Mouse (Mus musculus) mouse trophoblast stem cell (cell line): ENCODE measurements around the gene Adprm.

Experiments used
- in situ Hi-C, 2 experiments: fragments of 300-500 bp; cut with MseI, MboI; formaldehyde crosslinking; loops; 2 replicates in 1 of 2; 3 replicates in 1 of 2; pipeline ENCODE4 v1.15.1; 2025

The Adprm gene

DNA sequence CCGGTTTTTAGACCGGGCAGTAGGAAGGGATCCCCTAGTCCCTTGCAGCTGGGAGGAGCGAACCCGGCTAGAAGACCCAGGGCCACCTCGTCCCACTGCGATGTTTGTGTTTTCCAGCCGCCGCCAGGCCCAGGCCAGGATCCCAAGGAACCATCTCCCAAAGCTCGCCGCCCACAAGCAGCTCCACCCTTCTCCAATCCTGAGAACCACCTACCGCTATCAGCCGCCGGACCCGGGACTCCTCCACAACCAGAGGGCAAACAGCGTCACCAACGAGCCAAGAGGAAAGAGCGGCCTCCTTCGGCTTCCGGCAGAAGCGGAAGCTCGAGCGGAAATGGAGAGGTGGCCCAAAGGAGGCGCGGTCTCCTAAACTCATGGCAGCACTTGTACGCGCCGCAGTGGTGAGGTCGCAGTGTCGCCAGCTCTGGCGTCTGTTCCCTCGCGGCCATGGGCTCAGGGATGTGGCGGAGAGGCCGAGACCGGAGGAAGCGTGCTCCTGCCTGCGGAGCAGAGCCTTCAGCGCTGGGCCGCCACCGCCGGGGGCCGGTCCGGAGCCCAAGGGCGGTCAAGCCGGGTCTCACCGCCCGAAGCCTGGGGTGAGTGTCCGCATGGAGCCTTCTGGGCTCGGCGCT lies at the start of gene Adprm, which contains the start of gene Sco1:
TSS of gene Adprm (minus strand) at position 274 of the 632 bp plus-strand sequence.
TSS of gene Sco1 (plus strand) at position 350 of the 632 bp plus-strand sequence.
- in situ Hi-C loops: no loop called here

- in situ Hi-C loops: loop anchor here in 1 of 2 experiments (25.0 kb wide), 1 partner anchor 536 kb away; no protein-coding TSS in a partner anchor
These were observed 49.3 kb upstream of the Adprm start for GRCm38 (mm10) chr11:67101713-67102112.

DNA sequence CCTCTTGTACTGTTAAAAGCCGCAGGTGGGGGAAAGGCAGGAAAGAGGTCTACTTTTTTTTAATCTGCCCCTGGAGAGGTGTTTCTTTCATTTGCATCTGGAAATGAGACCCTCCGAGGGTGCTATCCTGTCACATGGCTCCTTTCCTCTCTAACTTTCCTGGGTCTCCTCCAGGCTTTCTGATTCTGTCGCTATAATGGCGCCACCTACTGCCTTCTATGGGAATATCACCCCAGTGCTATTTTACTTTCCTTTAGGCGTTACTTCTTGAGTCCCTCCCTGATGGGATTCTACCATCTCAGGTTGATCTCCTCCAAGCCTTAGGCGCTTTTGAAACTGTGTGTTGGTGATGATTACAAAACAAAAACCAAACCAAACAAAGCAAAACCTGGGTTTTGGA lies 47.8 kb upstream of the Adprm start:
- in situ Hi-C loops: loop anchor here in 1 of 2 experiments (25.0 kb wide), 1 partner anchor 537 kb away; no protein-coding TSS in a partner anchor

DNA sequence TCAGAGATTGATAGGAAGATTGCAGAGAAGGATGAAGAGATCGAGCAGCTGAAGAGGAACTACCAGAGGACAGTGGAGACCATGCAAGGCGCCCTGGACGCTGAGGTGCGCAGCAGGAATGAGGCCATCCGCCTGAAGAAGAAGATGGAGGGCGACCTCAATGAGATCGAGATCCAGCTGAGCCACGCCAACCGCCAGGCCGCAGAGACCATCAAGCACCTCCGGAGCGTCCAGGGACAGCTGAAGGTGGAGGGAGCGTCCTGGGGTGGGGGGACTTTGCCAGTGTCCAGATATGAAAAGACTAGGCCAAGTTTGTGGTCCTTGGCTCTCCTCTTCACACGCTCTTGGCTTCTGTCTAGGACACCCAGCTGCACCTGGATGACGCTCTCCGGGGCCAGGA lies 46.8 kb upstream of the Adprm start:
- in situ Hi-C loops: loop anchor here (10.0 kb wide), 1 partner anchor 194 kb away; no protein-coding TSS in a partner anchor

DNA sequence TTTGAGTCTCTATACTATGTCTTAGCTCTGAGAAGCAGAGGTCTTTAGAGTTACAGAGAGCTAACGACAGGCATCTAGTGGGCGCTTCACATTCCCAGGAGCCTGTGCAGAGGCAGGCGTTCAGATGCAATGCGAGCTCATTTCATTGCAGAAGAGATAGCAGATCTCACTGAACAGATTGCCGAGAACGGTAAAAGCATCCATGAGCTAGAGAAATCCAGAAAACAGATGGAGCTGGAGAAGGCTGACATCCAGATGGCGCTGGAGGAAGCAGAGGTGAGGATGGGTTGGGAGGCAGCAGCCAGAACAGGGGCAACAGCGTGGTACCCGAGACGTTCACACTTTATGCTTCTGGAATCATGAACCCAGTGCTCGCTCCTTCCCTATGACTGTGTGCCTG lies 46.0 kb upstream of the Adprm start:
- in situ Hi-C loops: loop anchor here (10.0 kb wide), 1 partner anchor 194 kb away; no protein-coding TSS in a partner anchor

DNA sequence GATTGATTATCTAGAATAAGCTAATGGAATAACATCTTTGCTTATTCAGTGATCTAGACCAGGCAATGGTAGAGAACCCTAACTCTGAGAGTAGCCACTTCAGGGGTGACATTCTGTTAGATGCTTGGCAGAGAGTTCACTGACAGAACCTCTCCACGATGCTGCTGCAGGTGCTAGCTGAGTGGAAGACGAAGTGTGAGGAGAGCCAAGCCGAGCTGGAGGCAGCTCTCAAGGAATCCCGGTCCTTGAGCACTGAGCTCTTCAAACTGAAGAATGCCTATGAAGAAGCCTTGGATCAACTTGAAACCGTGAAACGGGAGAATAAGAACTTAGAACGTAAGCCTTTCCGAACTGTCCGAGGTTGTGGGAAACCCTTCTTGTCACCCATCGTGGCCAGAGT lies 45.3 kb upstream of the Adprm start:
- in situ Hi-C loops: loop anchor here (10.0 kb wide), 1 partner anchor 193 kb away; no protein-coding TSS in a partner anchor

GRCm38 (mm10) chr11:67094470-67094869 lies 42.1 kb upstream of the Adprm start:
- in situ Hi-C loops: loop anchor here (10.0 kb wide), 1 partner anchor 190 kb away; no protein-coding TSS in a partner anchor

- in situ Hi-C loops: loop anchor here (10.0 kb wide), 1 partner anchor 189 kb away; no protein-coding TSS in a partner anchor
These were observed 41.3 kb upstream of the Adprm start for GRCm38 (mm10) chr11:67093652-67094051.

DNA sequence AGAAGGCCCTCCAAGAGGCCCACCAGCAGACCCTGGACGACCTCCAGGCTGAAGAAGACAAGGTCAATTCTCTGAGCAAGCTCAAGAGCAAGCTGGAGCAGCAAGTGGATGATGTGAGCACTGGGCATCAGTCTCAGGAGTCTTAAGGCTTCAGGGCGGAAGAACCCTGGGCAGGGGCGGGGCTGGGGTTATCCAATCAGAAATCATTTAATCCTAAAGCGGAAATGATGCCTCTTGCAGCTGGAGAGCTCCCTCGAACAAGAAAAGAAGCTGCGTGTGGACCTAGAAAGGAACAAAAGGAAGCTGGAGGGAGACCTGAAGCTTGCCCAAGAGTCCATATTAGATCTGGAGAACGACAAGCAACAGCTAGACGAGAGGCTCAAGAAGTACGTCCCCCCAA lies 40.8 kb upstream of the Adprm start:
- in situ Hi-C loops: loop anchor here (10.0 kb wide), 1 partner anchor 188 kb away; no protein-coding TSS in a partner anchor

DNA sequence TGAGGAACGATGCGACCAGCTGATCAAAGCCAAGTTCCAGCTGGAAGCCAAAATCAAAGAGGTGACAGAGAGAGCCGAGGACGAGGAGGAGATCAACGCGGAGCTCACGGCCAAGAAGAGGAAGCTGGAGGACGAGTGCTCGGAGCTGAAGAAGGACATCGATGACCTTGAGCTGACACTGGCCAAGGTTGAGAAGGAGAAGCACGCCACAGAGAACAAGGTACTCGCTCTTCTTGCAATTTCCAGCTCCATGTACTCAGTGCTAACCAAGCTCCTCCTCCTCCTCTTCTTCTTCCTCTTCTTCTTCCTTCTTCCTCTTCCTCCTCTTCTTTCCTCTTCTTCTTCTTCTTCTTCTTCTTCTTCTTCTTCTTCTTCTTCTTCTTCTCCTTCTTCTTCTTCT lies 40.0 kb upstream of the Adprm start:
- in situ Hi-C loops: loop anchor here (10.0 kb wide), 1 partner anchor 188 kb away; no protein-coding TSS in a partner anchor

- in situ Hi-C loops: no loop called here
These were observed 34.8 kb upstream of the Adprm start for GRCm38 (mm10) chr11:67087225-67087624.

- in situ Hi-C loops: no loop called here
These were observed 34.2 kb upstream of the Adprm start for GRCm38 (mm10) chr11:67086467-67087164.

DNA sequence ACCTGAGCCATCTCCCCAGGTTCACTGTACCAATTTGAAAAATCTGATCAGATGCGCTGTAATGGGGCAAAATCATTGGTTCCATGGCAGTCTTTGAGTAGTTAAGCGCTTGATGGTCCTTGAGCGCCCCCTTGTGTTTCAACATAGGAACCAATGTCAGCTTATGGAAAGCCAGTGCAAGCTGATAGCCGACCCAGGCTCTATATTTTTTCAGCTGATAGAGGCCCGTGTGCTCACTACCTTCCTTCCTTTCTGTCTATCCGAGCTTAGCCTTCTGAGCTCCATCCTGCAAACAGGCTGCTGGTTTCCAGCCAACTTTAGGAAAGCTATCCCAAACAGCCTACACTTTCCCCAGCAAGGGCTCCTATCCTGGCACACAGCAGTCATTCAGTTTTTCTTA lies 33.1 kb upstream of the Adprm start:
- in situ Hi-C loops: no loop called here

DNA sequence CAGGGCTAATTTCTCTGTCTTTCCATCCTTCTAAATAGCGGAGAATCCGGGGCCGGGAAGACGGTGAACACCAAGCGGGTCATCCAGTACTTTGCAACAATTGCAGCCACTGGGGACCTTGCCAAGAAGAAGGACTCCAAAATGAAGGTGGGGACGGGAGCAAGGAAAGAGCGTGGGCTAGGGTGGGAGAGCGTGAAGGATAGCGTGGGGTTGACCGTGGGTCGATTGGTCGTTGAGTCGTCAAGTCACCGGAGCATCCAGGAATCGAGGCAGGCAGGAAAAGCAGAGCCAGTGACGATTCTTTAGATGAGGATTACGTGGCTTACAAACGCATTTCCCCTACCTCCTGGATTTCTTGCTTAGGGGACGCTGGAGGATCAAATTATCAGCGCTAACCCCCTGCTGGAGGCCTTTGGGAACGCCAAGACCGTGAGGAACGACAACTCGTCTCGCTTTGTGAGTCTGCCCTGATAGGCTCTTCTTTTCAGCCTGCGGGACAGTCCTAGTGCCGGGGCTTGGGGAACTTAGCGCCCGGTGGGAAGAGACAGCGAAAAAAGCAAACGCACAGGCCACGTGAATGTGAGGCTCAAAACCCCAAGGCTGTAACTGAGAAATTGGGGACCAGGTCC lies 31.4 kb upstream of the Adprm start:
- in situ Hi-C loops: loop anchor here (5.0 kb wide), 2 partner anchors 52 to 57 kb away; partner anchors contain the start of gene Tmem220 (in 1 of the 2)

GRCm38 (mm10) chr11:67083239-67083638 lies 30.8 kb upstream of the Adprm start:
- in situ Hi-C loops: loop anchor here (5.0 kb wide), 2 partner anchors 51 to 56 kb away; partner anchors contain the start of gene Tmem220 (in 1 of the 2)

DNA sequence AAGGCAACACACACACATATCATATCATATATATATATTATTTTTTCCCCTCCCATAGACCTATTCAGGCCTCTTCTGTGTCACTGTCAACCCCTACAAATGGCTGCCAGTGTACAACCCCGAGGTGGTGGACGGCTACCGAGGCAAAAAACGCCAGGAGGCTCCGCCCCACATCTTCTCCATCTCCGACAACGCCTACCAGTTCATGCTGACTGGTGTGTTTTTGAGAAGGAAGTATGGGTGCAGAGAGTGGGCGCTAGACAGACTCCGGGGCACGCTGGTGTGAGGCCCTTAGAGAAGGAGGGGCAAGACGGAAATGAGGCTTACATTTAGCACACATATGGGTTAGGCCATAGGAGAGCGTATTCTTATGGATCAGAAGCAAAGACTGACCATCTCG lies 30.4 kb upstream of the Adprm start:
- in situ Hi-C loops: loop anchor here (5.0 kb wide), 2 partner anchors 50 to 55 kb away; partner anchors contain the start of gene Tmem220 (in 1 of the 2)

DNA sequence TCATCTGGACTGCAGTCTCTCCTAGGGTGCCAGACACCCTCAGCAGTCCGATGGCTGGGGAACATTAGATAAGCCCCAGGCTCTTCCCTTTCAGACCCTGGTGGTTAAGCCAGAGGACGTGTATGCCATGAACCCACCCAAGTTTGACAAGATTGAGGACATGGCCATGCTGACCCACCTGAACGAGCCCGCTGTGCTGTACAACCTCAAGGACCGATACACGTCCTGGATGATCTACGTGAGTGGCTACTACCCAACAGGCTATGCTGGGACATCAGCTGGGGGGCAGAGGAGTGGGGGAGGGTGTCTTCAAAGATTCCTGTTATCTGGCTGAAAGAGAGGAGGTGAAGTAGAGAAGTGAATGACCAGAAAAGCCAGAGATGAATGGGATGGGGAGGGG lies 29.8 kb upstream of the Adprm start:
- in situ Hi-C loops: loop anchor here (5.0 kb wide), 2 partner anchors 50 to 55 kb away; partner anchors contain the start of gene Tmem220 (in 1 of the 2)

DNA sequence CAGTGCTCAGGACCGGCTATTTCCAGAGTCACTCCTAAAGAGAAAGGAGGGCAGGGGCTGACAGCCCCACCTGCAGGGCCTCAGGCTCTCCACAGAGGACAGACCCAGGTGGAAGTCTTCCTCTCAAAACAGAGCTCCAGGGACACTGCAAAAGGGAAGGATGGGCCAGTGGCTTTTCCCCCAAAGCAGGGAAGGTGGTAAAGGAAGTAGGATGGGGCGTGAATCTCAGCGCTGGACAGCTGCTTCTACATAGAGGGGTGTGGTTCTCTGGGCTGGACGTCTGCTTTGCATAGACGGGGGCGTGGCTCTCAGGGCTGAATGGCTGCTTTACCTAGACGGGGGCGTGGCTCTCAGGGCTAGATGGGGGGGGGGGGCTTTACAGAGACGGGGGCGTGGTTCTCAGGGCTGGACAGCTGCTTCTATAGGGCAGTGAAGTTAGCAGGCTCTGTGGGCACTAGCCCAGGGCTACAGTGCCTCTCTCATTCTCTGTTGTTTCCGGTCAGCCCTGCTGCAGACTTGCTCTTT lies 28.8 kb upstream of the Adprm start:
- in situ Hi-C loops: loop anchor here (5.0 kb wide), 2 partner anchors 49 to 54 kb away; partner anchors contain the start of gene Tmem220 (in 1 of the 2)

GRCm38 (mm10) chr11:67080168-67080567 lies 27.8 kb upstream of the Adprm start:
- in situ Hi-C loops: loop anchor here (5.0 kb wide), 2 partner anchors 48 to 53 kb away; partner anchors contain the start of gene Tmem220 (in 1 of the 2)

DNA sequence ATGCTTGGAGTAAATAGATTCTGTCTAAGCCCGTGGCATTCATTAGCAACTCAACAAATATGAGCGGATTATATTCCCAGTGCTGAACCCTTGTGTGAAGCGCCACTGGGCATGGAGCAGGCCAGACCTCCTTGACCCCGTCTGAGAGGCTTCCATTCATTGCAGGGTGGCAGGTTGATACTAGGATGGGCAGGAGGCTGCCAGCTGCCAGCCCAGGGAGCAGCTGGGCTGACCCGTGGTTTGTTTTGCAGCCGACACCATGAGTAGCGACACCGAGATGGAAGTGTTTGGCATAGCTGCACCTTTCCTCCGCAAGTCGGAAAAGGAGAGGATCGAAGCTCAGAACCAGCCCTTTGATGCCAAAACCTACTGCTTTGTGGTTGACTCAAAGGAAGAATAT lies 27.3 kb upstream of the Adprm start:
- in situ Hi-C loops: loop anchor here (5.0 kb wide), 2 partner anchors 47 to 52 kb away; partner anchors contain the start of gene Tmem220 (in 1 of the 2)

DNA sequence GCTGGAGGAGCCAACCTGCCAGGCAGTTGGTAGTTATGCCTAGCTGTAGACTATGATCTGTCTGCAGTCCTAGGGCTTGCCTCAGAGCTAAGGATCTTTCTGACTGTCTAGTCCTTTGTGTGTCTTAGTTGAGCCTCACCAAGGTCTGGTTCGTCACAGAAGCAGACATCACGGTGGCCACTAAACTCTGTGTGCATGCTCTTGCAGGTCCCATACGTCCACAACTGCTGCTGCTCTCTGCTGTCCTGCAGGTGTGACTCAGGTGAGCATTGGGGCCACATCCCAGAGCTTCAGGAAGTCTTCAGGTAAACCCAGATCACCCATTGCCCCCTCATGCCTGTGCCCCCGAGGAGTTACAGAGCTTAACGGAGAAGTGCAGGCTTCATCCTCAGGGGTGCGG lies 26.5 kb upstream of the Adprm start:
- in situ Hi-C loops: no loop called here
